Mouse (Mus musculus) bone marrow, adult 2 months (tissue): ENCODE results near the gene Cd59a. TPM values are rescaled to one million over a fixed set of nuclear protein-coding genes. Genes with fewer than 3 reads are reported as not detected.
A peak's percentile ranks its signal among the peaks of the same experiment; 100 is the strongest.
"Not testable (repeated sequence)": the region's sequence is repeated elsewhere in the genome, so short reads cannot be mapped to it uniquely, and the experiment has no call there.

Source experiments
- H3K27ac ChIP-seq: fragments of 200-500 bp; 2 replicates; pipeline ENCODE4 v1.5.1; 2012; ENCODE audit warnings: low read depth, mild to moderate bottlenecking, control low read depth, inconsistent platforms, low read length; ENCODE audit not compliant: control insufficient read depth, poor library complexity, insufficient read depth
- H3K4me1 ChIP-seq: fragments of 200-500 bp; 2 replicates; pipeline ENCODE4 v1.6.1; 2011; ENCODE audit warnings: low read length; ENCODE audit not compliant: control insufficient read depth, insufficient read depth
- H3K4me3 ChIP-seq: fragments of 200-500 bp; replicated peaks from 2 replicates; pipeline ENCODE3; 2011; ENCODE audit warnings: mild to moderate bottlenecking, low read depth, low read length, control low read depth; ENCODE audit not compliant: control insufficient read depth
- CTCF ChIP-seq: fragments of 200-500 bp; IDR thresholded peaks from 2 replicates; pipeline ENCODE4 v1.5.1; 2011; ENCODE audit warnings: low read length, control low read depth; ENCODE audit not compliant: control insufficient read depth, insufficient read depth
- POLR2A ChIP-seq: fragments of 200-500 bp; IDR thresholded peaks from 2 replicates; pipeline ENCODE4 v1.6.1; 2011; ENCODE audit warnings: low read depth, mild to moderate bottlenecking, control low read depth, low read length, borderline replicate concordance; ENCODE audit not compliant: control insufficient read depth
- WGBS: fragments of 180-500 bp; shearing (Covaris S2); methylation state at CpG from one replicate; pipeline ENCODE4 v1.1.7; 2018; 5-methylcytosine and 5-hydroxymethylcytosine counted together
- polyA plus RNA-seq: library from polyadenylated mRNA; stranded (reverse); fragments of >200 nt; gene quantifications from 2 replicates; pipeline ENCODE4 v1.2.4, GENCODE M21; 2011; ENCODE audit warnings: low replicate concordance; ENCODE audit not compliant: missing spikeins, insufficient read depth, insufficient read length

Cd59a gene
- polyA plus RNA-seq, 1 experiment, result 22.6 TPM

DNA sequence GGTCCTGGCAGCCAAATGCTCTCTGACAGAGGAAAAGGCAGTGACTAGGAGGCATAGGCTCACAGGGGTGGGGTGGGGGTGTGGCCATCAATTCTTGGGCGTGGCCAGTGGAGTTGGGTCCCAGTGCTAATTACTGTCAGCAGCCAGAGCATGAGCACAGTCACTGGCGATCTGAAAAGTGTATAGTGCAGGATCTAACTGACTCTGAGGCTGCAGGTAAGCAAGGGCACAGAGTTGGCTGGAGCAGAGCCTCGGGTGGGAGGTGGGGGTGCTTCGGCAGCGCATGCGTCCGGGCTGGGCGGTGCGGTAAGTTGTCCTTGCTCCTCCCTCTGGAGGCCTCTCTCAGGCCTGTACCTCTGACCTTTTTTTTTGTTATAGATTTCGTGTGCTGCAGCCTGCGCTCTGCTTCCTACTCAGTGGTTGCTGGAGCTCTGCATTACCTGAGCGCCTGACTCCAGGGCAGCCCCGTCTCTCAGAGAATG is 25.9 kb upstream of the Cd59a start, which contains the start of gene Cd59b:
TSS of gene Cd59b (plus strand) at position 146 of the 482 bp plus-strand sequence.
- TF ChIP-seq CTCF, result no peak
- no peak for TF ChIP-seq POLR2A
- peak within 1 kb of the TSS; percentile 59; the same call in 1 of the 2 replicates for H3K27ac ChIP-seq
- 7% methylated on average over 13 of the region's 13 CpGs for whole genome bisulfite sequencing
- peak within 1 kb of the TSS; percentile 80 for H3K4me3 ChIP-seq
- no peaks in the 10 kb centered on the region for H3K4me1 ChIP-seq

DNA sequence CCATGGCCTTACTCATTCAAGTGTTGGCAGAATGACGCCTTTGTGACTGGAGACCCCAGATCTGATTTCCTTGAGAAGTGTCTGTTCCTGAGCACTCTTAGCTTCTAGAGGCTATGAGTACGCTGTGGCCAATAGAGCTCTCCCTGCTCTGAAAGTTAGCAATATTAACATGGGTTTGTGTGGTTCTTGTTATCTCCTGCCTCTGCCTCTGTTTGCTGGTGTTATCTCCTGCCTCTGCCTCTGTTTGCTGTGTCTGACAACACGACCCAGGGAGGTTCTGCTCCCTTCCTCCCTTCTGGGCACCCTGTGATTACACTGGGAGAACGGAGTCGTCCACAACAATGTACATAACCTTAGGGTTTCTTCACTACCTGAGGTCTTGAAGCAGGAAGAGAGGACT is 17.3 kb upstream of the Cd59a start:
- not testable (repeated sequence) for H3K27ac ChIP-seq, H3K4me3 ChIP-seq, H3K4me1 ChIP-seq
- 54% methylated on average over 5 of the region's 5 CpGs for WGBS

DNA sequence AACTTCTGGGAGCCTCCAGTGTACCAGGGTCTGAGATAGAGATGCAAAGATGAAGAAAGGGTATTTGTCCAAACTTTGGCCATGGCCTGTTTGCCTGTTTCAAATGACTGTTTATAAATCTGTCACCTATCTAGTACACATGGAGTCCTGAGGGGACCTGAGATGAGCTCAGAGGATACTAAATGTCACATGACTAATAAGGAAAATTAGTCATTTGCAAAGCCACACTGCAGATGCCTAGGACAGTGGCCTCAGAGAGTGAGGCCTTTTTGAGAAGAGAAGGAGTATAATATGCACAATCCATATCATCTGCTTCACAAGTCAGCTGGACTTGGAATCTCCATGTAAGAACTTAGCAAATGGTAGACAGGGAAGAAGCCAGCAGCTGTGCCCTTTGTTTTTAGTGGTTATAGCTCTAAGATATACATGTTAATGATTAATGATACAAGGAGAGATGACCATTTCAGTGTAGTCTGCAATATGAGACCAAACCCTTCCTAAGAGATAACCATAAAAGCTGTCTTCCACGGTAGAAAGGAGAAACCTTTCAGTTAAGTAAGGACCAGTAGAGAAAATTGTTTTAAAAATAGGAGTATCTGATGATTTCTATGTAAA is 14.1 kb upstream of the Cd59a start:
- not testable (repeated sequence) for H3K4me3 ChIP-seq, H3K27ac ChIP-seq, H3K4me1 ChIP-seq
- no CpG with 5 or more reads among the region's 1 CpGs for WGBS

DNA sequence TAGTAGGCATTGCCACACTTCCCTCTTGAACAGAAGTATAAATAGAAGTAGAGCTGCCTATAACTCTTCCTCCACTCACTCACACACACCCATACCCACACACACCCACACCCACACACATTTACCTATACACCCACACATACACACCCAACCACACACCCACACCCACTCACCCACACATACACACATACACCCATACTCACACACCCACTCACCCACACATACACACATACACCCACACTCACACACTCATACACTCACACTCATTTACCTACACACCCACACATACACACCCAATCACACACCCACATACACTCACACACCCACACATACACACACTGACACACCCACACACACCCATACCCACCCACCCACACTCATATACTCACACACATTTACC is 13.1 kb upstream of the Cd59a start:
- peaks cover 5% of the 10 kb centered on the region; the same call in 1 of the 2 replicates for H3K4me1 ChIP-seq
- H3K27ac ChIP-seq, result no peak overlapping the region
- TF ChIP-seq POLR2A (no peak), CTCF (no peak)
- no peak overlapping the region for H3K4me3 ChIP-seq

DNA sequence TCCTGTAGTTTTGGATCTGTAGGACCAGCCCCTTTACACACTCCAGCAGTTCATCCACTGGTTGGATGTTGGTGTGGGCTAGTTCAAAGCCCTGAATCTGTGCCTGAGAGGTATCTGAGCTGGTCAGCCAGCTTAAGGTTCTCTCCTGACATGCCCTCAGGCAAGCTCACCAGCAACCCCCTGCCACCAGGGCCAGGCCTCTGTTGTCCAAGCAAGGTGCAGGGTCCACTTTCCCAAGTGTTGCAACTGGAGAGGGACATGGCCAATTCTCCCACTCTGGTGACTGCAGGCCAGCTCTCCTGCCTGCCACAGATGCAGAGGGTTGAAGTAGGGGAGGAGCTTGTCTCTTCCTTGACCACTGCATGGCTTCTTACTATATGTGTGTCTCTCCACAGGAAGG is 11.6 kb upstream of the Cd59a start:
- H3K4me1 ChIP-seq, H3K4me3 ChIP-seq, H3K27ac ChIP-seq: not testable (repeated sequence)

DNA sequence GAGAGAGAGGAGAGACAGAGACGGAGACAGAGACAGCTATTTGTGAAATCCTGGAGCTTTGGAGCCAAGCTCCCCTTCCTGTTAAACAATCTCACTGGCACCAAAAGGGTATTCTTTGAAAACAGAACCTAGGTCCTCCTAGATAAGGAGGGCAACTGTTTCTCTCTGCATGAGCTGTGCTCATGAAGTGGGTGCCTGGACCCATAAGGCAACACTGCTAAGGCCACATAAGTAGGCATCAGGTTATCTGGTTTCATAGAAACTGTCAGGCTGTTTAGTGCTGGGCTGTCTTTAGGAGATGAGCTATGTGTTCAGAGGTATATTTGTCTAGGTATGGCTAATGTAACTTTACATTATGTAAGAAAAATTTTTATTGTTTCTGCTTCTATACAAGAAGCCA is 8.0 kb upstream of the Cd59a start:
- not testable (repeated sequence) for H3K4me3 ChIP-seq, H3K27ac ChIP-seq, H3K4me1 ChIP-seq
- 43% methylated on average over 1 of the region's 1 CpGs for WGBS

DNA sequence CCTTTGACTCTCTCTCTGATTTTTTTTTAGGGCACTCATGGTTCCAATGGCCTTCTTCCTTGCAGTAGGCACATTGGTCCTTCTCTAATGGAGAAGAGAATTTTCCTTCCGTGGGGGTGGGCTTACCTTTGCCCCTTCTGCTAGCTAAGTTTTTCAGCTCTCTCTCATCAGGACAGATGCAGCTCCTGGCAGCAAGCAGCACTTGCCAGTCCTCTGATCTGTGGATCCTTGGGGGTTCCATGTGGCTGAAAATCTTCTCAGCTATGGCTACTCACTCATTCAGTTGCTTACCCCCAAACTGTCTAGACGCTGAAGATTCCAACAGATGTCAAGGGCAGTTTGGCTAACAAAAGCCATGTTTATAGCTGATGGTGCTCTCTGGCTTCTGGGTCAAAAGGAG is 2.3 kb upstream of the Cd59a start:
- Histone ChIP-seq H3K27ac (no peak overlapping the region), H3K4me1 (no peaks in the 10 kb centered on the region)
- no peak for TF ChIP-seq CTCF
- TF ChIP-seq POLR2A, result no peak

DNA sequence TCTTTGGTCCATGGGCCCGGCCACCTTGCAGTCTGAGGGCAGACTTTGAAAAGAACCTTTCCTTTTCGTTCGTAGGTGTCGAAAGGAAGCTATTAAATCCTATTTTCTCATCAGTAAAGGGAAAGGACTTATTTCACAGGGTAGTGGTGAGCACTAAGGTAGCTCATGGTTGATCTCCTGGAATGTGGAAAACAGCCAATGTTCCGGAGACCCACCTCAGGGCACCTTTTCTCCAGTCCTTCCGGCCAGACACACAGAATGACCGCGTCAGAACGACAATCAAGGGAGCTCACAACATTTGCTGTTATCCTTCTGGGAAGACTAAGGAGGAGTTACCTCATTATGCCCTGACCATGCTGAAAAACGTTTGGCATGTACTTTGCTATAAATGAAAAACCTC is 655 bp downstream of the Cd59a start:
- Histone ChIP-seq H3K4me3 (peak overlapping the region; percentile 71), H3K4me1 (no peaks in the 10 kb centered on the region), H3K27ac (peak overlapping the region; percentile 83)
- 35% methylated on average over 10 of the region's 10 CpGs for WGBS
- no peak for TF ChIP-seq POLR2A
- TF ChIP-seq CTCF, result no peak

More for the DNA sequence above, 2.3 kb upstream of the Cd59a start:
- WGBS, result 89% methylated on average over 2 of the region's 2 CpGs
- no peak overlapping the region for H3K4me3 ChIP-seq

DNA sequence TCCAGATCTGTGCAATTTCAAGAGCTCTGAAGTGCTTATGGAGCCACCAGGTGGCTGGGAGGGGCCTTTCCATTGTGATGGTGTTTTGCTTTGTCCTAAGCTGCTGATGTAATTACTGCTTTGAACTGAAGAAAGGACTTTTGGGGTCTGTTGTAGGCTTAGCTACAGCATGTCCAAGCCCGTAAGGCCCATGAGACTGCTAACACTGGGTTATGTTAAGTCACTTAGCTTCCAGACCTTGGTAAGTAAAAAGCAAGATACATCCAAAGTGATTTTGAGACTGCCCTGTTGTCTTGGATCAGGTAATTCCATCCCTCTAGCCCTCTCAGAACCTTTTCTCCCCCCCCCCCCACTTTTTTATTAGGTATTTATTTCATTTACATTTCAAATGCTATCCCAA is 1.2 kb downstream of the Cd59a start:
- not testable (repeated sequence) for H3K4me3 ChIP-seq, H3K4me1 ChIP-seq, H3K27ac ChIP-seq
- WGBS, result 84% methylated on average over 1 of the region's 1 CpGs

DNA sequence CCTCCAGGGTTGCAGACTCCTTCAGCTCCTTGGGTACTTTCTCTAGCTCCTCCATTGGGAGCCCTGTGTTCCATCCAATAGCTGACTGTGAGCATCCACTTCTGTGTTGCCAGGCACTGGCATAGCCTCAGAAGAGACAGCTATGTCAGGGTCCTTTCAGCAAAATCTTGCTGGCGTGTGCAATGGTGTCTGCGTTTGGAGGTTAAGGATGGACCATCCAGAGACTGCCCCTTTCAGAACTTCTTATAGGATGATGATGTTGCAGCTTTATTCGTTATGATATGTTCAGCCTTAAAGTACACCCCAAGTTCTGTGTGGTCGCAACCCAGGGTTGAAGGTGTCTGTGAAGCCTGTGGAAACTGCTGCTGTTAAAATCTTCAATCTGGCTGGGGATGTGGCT is 1.8 kb downstream of the Cd59a start:
- not testable (repeated sequence) for H3K4me3 ChIP-seq, H3K4me1 ChIP-seq, H3K27ac ChIP-seq
- WGBS, result 90% methylated on average over 4 of the region's 4 CpGs
